Mouse (Mus musculus) MEL (cell line): ENCODE data around the gene Klhl3.

Experiments used
- CTCF ChIP-seq, 3 experiments: IDR thresholded peaks in 2 of 3; conservative IDR thresholded peaks in 1 of 3; 2 replicates each; pipeline ENCODE4 v1.5.1; 2011 to 2012; ENCODE audit warnings: low read length in 3 of 3, low read depth in 2 of 3, mild to moderate bottlenecking in 2 of 3, improper control_type of control experiment in 1 of 3, inconsistent platforms in 1 of 3, mixed read lengths in 1 of 3, moderate library complexity in 1 of 3; ENCODE audit not compliant: control insufficient read depth in 1 of 3, insufficient read depth in 1 of 3, poor library complexity in 1 of 3, severe bottlenecking in 1 of 3
- MXI1 ChIP-seq: IDR thresholded peaks from 2 replicates; pipeline ENCODE4 v1.6.1; 2011; ENCODE audit warnings: mild to moderate bottlenecking, low read depth, low read length, improper control_type of control experiment

- no peak for TF ChIP-seq MXI1
- peak; percentile 17 to 51 (median 37); a peak in 5 of 6 replicates for TF ChIP-seq CTCF (IDR thresholded peaks at IDR 0.05 in 2 of 3, conservative IDR thresholded peaks at IDR 0.05 in 1 of 3; ENCODE audit: control insufficient read depth in 1 of 3, insufficient read depth in 1 of 3, low read depth in 2 of 3, low read length in 3 of 3, poor library complexity in 1 of 3, severe bottlenecking in 1 of 3)
These were observed 101.1 kb downstream of the Klhl3 start for GRCm38 (mm10) chr13:58012067-58012925.
